Mouse (Mus musculus): ENCODE data around the gene Cdhr4.

The Cdhr4 gene

GRCm38 (mm10) chr9:107975399-107976386 lies 16.6 kb upstream of the Cdhr4 start, which contains the start of gene Uba7:
TSS of gene Uba7 (plus strand) at chr9:107975505.
- DNase-seq (ENCODE audit: low spot score in 2 of 2), result no peak

DNA sequence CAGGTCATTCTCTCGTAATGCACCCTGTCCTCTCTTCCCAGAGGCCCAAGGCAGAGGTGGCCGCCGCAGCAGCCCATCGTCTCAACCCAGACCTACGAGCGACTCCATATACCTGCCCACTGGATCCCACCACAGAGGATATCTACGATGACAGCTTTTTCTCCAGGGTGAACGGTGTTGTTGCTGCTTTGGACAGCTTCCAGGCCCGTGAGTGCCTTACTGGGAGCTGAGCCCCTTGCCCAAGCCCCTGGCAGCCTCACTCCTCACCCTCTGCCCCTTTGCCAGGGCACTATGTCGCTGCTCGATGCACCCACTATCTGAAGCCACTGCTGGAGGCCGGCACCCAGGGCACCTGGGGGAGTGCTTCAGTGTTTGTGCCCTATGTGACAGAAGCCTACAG lies 13.5 kb upstream of the Cdhr4 start:
- DNase-seq (ENCODE audit: low spot score in 2 of 2), result no peak

- DNase-seq (ENCODE audit: low spot score in 2 of 2), result no peak
Observed at GRCm38 (mm10) chr9:107981684-107982605, 10.4 kb upstream of the Cdhr4 start.

DNA sequence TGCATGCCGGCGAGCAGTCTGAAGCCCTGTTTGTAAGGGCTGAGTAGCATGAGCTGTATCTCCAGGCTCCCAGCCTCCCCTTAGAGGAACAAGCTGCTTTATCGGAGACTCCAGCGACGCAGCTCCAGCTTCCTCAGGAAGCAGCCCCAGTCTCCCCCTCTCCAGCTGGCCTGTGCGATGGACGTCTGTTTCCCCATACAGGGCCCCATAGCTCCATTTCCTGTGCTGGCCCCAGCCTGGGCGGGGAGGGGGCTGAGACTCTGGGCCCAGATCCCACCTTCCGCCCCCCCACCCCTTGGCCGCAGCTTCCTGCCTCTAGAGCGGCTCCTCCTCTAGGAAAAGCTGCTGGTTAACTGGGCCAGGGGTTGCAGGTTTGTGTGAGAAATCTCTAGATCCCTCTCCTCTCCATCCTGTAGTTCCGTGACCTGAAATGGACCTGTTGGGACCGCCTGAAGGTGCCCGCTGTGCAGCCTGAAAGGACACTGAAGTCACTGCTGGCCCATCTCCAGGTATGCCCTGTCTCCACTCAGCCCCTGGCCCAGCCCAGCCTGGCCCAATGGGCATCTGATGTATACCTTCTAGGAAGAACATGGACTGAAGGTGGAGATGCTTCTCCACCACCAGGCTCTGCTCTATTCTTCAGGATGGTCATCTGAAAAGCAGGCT lies 9.5 kb upstream of the Cdhr4 start, which contains the start of gene Gm20661:
Gm20661 (plus strand) TSS at position 378 of the 666 bp plus-strand sequence.
- no peak for DNase-seq (ENCODE audit: low spot score in 2 of 2)

- no peak for DNase-seq (ENCODE audit: low spot score in 2 of 2)
Observed at GRCm38 (mm10) chr9:107983421-107983890, 8.8 kb upstream of the Cdhr4 start.

- no peak for DNase-seq (ENCODE audit: low spot score in 2 of 2)
Observed at GRCm38 (mm10) chr9:107984052-107984753, 8.1 kb upstream of the Cdhr4 start.

GRCm38 (mm10) chr9:107984754-107985055 lies 7.6 kb upstream of the Cdhr4 start:
- DNase-seq (ENCODE audit: low spot score in 2 of 2), result no peak

GRCm38 (mm10) chr9:107985131-107986119 lies 6.9 kb upstream of the Cdhr4 start, which contains the start of gene Inka1:
TSS of gene Inka1 (minus strand) at chr9:107985879.
- peak; percentile 55 to 63 for DNase-seq (ENCODE audit: low spot score in 2 of 2)

GRCm38 (mm10) chr9:107986376-107986775 lies 5.9 kb upstream of the Cdhr4 start:
- DNase-seq (ENCODE audit: low spot score in 2 of 2), result peak; percentile 48 to 64

- DNase-seq (ENCODE audit: low spot score in 2 of 2), result no peak
Observed at GRCm38 (mm10) chr9:107987950-107988349, 4.3 kb upstream of the Cdhr4 start.

- no peak for DNase-seq (ENCODE audit: low spot score in 2 of 2)
Observed at GRCm38 (mm10) chr9:107993013-107993412, 716 bp downstream of the Cdhr4 start.

GRCm38 (mm10) chr9:107994464-107994863 lies 2.2 kb downstream of the Cdhr4 start:
- no peak for DNase-seq (ENCODE audit: low spot score in 2 of 2)

GRCm38 (mm10) chr9:107995513-107995912 lies 3.2 kb downstream of the Cdhr4 start:
- no peak for DNase-seq (ENCODE audit: low spot score in 2 of 2)

DNA sequence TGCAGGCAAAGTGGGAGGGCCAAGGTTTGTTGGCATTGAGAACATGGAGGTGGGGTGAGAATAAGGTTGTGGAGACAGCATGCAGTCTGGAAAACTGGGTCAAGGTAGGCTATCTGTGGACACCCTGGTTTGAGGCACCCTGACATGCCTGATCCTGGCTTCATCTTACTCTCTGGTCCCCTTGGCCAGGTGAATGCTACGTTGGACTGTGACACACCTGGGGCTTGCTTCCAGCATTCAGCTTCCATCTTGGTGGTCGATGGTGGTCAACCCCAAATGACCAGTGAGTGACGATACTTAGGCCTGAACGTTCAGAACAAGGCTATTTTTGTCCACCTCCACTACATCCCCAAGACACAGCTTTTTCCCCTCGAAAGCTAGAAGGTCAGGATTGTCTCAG lies 3.8 kb downstream of the Cdhr4 start, which contains the start of gene Gm20662:
Gm20662 (plus strand) TSS at position 301 of the 400 bp plus-strand sequence.
- DNase-seq (ENCODE audit: low spot score in 2 of 2), result no peak

- peak; percentile 100 for DNase-seq (ENCODE audit: low spot score in 2 of 2)
Observed at GRCm38 (mm10) chr9:108001922-108002770, 9.8 kb downstream of the Cdhr4 start, which contains the start of gene Ip6k1. TSS of gene Ip6k1 (plus strand) at chr9:108002501.

DNA sequence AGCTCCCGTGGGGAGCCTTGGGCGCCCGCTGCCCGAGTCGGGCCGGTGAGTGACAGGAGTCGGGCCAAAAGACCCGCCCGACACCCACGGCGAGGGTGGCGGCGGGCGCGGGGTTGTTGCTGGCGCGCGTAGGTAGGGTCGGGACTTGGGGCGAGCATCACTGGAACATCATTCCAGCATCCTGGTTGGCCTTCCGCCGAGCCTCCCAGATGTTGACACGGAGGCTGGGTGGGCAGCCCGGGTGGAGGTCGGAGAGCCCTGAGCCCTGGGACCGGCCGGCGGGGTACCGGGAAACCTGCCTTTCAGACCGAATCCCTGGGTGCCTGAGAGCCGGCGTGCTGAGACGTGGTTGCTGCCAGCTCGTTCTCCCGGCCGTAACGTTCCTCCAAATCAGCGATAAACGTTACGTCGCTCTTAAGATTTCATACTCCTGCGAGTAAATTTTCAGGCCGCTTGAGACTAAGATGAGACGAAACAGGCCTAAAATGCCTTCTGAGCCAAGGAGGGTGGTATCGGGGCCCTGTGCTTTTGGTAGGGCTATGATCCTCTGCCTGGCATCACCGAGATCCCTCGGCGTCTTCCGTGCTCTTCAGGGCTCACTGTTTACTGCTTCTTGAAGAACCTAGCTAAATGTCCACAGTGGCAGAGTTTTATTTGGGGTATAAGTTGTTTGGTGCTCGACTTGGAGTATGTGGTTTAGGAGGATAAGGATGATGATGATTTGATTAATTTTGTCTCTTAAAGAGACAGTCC lies 10.7 kb downstream of the Cdhr4 start:
- DNase-seq (ENCODE audit: low spot score in 2 of 2), result peak in 1 of 2 experiments; percentile 15

GRCm38 (mm10) chr9:108003531-108003890 lies 11.2 kb downstream of the Cdhr4 start:
- no peak for DNase-seq (ENCODE audit: low spot score in 2 of 2)

- DNase-seq (ENCODE audit: low spot score in 2 of 2), result no peak
Observed at GRCm38 (mm10) chr9:108008041-108008440, 15.7 kb downstream of the Cdhr4 start.
